ENCODE assay signal across 8 mouse cellular contexts in the genomic region with DNA sequence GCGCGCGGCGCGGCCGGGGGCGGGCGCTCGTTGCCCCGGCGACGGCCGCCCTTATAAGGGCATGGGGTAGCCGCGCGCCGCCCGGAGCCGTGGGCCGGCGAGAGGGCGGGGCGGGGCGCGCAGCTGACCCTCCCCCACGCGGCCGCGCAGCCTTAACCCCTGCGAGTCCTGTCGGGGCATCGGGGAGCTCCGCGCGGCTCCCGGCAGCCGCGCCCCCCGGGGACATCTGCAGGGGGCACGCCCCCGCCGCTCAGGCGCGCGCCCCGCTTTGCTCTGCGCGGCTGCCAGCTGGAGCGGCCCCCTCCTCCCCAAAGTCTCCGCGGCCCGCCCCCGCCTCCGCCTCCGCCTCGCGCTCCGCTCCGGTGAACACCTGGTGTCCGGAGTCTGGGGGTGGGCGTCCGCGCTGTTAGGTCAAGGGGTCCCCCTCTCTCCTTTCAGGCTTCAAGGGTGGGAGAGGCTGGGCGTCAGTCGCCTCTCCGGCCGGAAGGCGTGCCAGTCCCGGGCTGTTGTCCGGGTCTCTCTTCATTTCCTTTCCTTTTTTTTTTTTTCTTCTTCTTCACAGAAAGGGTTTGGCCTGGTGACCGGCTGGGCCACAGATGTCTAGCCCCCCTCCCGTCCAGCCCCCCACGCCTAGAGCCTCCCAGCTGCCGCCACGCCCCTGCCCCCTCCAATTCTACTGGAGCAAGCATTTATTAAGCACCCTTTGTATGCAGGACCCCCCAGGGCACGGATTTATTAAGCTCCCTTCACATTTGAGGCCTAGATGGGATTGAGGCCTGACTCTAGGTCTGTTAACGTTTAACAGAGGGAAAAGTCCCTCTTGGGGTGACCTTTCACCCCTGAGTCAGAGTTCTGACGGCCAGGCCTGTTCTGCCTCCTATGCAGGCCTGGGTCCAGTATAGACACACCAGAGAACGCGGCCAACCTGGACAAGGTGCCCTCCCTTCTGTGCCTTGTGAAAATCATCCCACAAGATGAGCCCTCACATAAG. TPM values are rescaled to one million over a fixed set of nuclear protein-coding genes. Genes with fewer than 3 reads are reported as not detected.
A peak's percentile ranks its signal among the peaks of the same experiment; 100 is the strongest.
DNase-seq lines count a peak whose midpoint lies in the region; ATAC-seq and TF ChIP-seq lines count a peak whose summit lies in the region.

No protein-coding gene starts in this region.

- H3K79me2 ChIP-seq in C2C12 (ENCODE audit: control insufficient read depth, insufficient read depth): peaks cover 39% of the 10 kb centered on the region

- peak overlapping the region; percentile 100 for H3K4me2 ChIP-seq in heart, postnatal 0 days (ENCODE audit: low read depth, low read length)
- peak overlapping the region; percentile 98 for H3K4me2 ChIP-seq in lung, embryonic 14.5 days

- peak overlapping the region; percentile 67 for H3ac ChIP-seq in C2C12 (ENCODE audit: control insufficient read depth, insufficient read length, low read depth)

- peak overlapping the region; percentile 80 for H3K9ac ChIP-seq in heart, postnatal 0 days (replicated peaks; ENCODE audit: low read depth, low read length)
- peak overlapping the region; percentile 84 for H3K9ac ChIP-seq in lung, embryonic 14.5 days

- DNase-seq in adrenal gland, postnatal 4 days (ENCODE audit: low spot score in 2 of 2): peak; percentile 68 to 78
- DNase-seq in heart, postnatal 0 days (ENCODE audit: low spot score): peak; percentile 80
- DNase-seq in kidney, postnatal 36 days: peak; percentile 92 to 94
- peak; percentile 95 for DNase-seq in lung, embryonic 14.5 days
- DNase-seq in thymus, adult 18-20 months: peak; percentile 57 to 65

- H3K9me3 ChIP-seq in heart, postnatal 0 days (replicated peaks; ENCODE audit: control insufficient read depth, low read length): no peaks in the 10 kb centered on the region
- no peaks in the 10 kb centered on the region for H3K9me3 ChIP-seq in lung, embryonic 14.5 days (ENCODE audit: low read depth, low read length)

- WGBS in heart, postnatal 0 days: 6% methylated on average over 43 of the region's 80 CpGs
- WGBS in lung, embryonic 14.5 days: 2% methylated on average over 66 of the region's 80 CpGs

- no peak for TF ChIP-seq POLR2A in embryonic fibroblast, embryonic 13.5 days (IDR thresholded peaks at IDR 0.05; ENCODE audit: low read depth, low read length)

- peak; percentile 91 for ATAC-seq in heart, postnatal 0 days (ENCODE audit: insufficient read depth, low read depth)
- ATAC-seq in lung, embryonic 14.5 days (ENCODE audit: insufficient read depth): peak; percentile 92
- ATAC-seq in neutrophil, adult 5-6 weeks (ENCODE audit: extremely low read depth, insufficient number of reproducible peaks, low FRiP score, poor library complexity, severe bottlenecking): peak; percentile 66

- peak overlapping the region; percentile 80 for H3K27ac ChIP-seq in embryonic fibroblast, embryonic 13.5 days (ENCODE audit: insufficient read depth, low read length)
- H3K27ac ChIP-seq in heart, postnatal 0 days (ENCODE audit: low read depth): peak overlapping the region; percentile 90
- H3K27ac ChIP-seq in lung, embryonic 14.5 days (ENCODE audit: low read depth): peak overlapping the region; percentile 91

- H3K27me3 ChIP-seq in C2C12 (ENCODE audit: control insufficient read depth, insufficient read depth, insufficient read length): no peaks in the 10 kb centered on the region
- H3K27me3 ChIP-seq in heart, postnatal 0 days (ENCODE audit: control insufficient read depth, insufficient read depth, low read length): no peaks in the 10 kb centered on the region
- H3K27me3 ChIP-seq in lung, embryonic 14.5 days (ENCODE audit: insufficient read depth, low read length): no peaks in the 10 kb centered on the region

- TF ChIP-seq CTCF in C2C12 (IDR thresholded peaks at IDR 0.05; ENCODE audit: control insufficient read depth, insufficient read depth, insufficient read length): no peak
- no peak for TF ChIP-seq CTCF in embryonic fibroblast, embryonic 13.5 days (IDR thresholded peaks at IDR 0.05; ENCODE audit: borderline replicate concordance, insufficient read depth, low read length)
- no peak for TF ChIP-seq CTCF in heart, postnatal 0 days (IDR thresholded peaks at IDR 0.05; ENCODE audit: low read depth)
- no peak for TF ChIP-seq CTCF in lung, embryonic 14.5 days (IDR thresholded peaks at IDR 0.05; ENCODE audit: low read depth)

- peaks cover 5% of the 10 kb centered on the region for H3K4me1 ChIP-seq in embryonic fibroblast, embryonic 13.5 days (ENCODE audit: control insufficient read depth, insufficient read depth, low read length)
- peaks cover 15% of the 10 kb centered on the region for H3K4me1 ChIP-seq in heart, postnatal 0 days (ENCODE audit: control insufficient read depth, insufficient read depth)
- H3K4me1 ChIP-seq in lung, embryonic 14.5 days (ENCODE audit: insufficient read depth): peaks cover 18% of the 10 kb centered on the region

- H3K4me3 ChIP-seq in C2C12 (ENCODE audit: insufficient read depth, poor library complexity, severe bottlenecking): peak overlapping the region; percentile 82
- peak overlapping the region; percentile 40 for H3K4me3 ChIP-seq in embryonic fibroblast, embryonic 13.5 days (ENCODE audit: insufficient read depth, low read length)
- peak overlapping the region; percentile 93 for H3K4me3 ChIP-seq in heart, postnatal 0 days (ENCODE audit: low read depth, low read length)
- peak overlapping the region; percentile 90 for H3K4me3 ChIP-seq in lung, embryonic 14.5 days (ENCODE audit: low read depth, low read length)

- no peak; the same call in 1 of the 2 replicates for TF ChIP-seq EP300 in heart, postnatal 0 days (IDR thresholded peaks at IDR 0.05; ENCODE audit: low read depth)

- peaks cover 17% of the 10 kb centered on the region for H3K79me3 ChIP-seq in C2C12 (ENCODE audit: low read depth)

- H3K36me3 ChIP-seq in C2C12 (ENCODE audit: control insufficient read depth, insufficient read depth): peaks cover 12% of the 10 kb centered on the region
- peaks cover 9% of the 10 kb centered on the region; the same call in 1 of the 2 replicates for H3K36me3 ChIP-seq in heart, postnatal 0 days (replicated peaks; ENCODE audit: control insufficient read depth, insufficient read depth, low read length)
- H3K36me3 ChIP-seq in lung, embryonic 14.5 days (ENCODE audit: insufficient read depth): peaks cover 15% of the 10 kb centered on the region

TF ChIP-seq in C2C12, 6 proteins besides CTCF, POLR2A, EP300 and RAD21:
- TF ChIP-seq MAX (IDR thresholded peaks at IDR 0.05) (peak; percentile 24), USF1 (IDR thresholded peaks at IDR 0.05; ENCODE audit: low read depth) (no peak), MYOD1 (IDR thresholded peaks at IDR 0.05; ENCODE audit: control insufficient read depth, insufficient read length, low read depth) (no peak), FOSL1 (IDR thresholded peaks at IDR 0.05; ENCODE audit: insufficient read depth, low read length, poor library complexity, severe bottlenecking) (no peak)
TF ChIP-seq in C2C12: peak in this region for 1.

RNA-seq across cellular contexts. Expression of a gene that starts 0.5 kb away (rescaled TPM):
- polyA plus RNA-seq in C2C12 (2012; fragmentation: generic; extraction: Trizol): 73.0 TPM
- total RNA-seq in adrenal gland, postnatal 4 days (2021): 10 to 100 TPM; 67.6 to 70.6 TPM
- 40.8 and 48.9 TPM in 2 replicates for polyA plus RNA-seq in embryonic fibroblast, embryonic 13.5 days (2011; ENCODE audit: insufficient read length, low read depth, missing spikeins)
- total RNA-seq in heart, postnatal 0 days (2014; rRNA removed; ENCODE audit: low replicate concordance): 162 and 174 TPM in 2 replicates
- 38.3 and 40.5 TPM in 2 replicates for polyA plus RNA-seq in heart, postnatal 0 days (2015; fragmentation: Nextera tagmentation; extraction: Ambion mirVana)
- 94.7 and 102 TPM in 2 replicates for polyA plus RNA-seq in lung, embryonic 14.5 days (2014; fragmentation: Nextera tagmentation; extraction: Ambion mirVana)
- total RNA-seq in neutrophil, adult 5-6 weeks (2017): 8.6 and 9.2 TPM in 2 replicates

RNA-seq across cellular contexts. Expression of a gene that starts 11.2 kb away (rescaled TPM):
- 11.2 TPM for polyA plus RNA-seq in C2C12 (2012; fragmentation: generic; extraction: Trizol)
- 10 to 100 TPM; 12.0 to 13.6 TPM for total RNA-seq in adrenal gland, postnatal 4 days (2021)
- polyA plus RNA-seq in embryonic fibroblast, embryonic 13.5 days (2011; ENCODE audit: insufficient read length, low read depth, missing spikeins): 2.3 and 3.2 TPM in 2 replicates
- 10.2 and 10.6 TPM in 2 replicates for total RNA-seq in heart, postnatal 0 days (2014; rRNA removed; ENCODE audit: low replicate concordance)
- polyA plus RNA-seq in heart, postnatal 0 days (2015; fragmentation: Nextera tagmentation; extraction: Ambion mirVana): 5.7 and 5.9 TPM in 2 replicates
- polyA plus RNA-seq in lung, embryonic 14.5 days (2014; fragmentation: Nextera tagmentation; extraction: Ambion mirVana): 4.0 and 5.0 TPM in 2 replicates
- total RNA-seq in neutrophil, adult 5-6 weeks (2017): 31.3 and 46.7 TPM in 2 replicates

RNA-seq across cellular contexts. Expression of a gene that starts 13.3 kb away (rescaled TPM):
- 0.04 TPM for polyA plus RNA-seq in C2C12 (2012; fragmentation: generic; extraction: Trizol)
- 10 to 100 TPM; 21.6 to 21.8 TPM for total RNA-seq in adrenal gland, postnatal 4 days (2021)
- not detected in 2 replicates for polyA plus RNA-seq in embryonic fibroblast, embryonic 13.5 days (2011; ENCODE audit: insufficient read length, low read depth, missing spikeins)
- 23.9 and 47.3 TPM in 2 replicates for total RNA-seq in heart, postnatal 0 days (2014; rRNA removed; ENCODE audit: low replicate concordance)
- 21.6 and 22.1 TPM in 2 replicates for polyA plus RNA-seq in heart, postnatal 0 days (2015; fragmentation: Nextera tagmentation; extraction: Ambion mirVana)
- polyA plus RNA-seq in lung, embryonic 14.5 days (2014; fragmentation: Nextera tagmentation; extraction: Ambion mirVana): 20.5 and 20.6 TPM in 2 replicates
- total RNA-seq in neutrophil, adult 5-6 weeks (2017): not detected in 2 replicates

RNA-seq across cellular contexts. Expression of a gene that starts 14.4 kb away (rescaled TPM):
- 118 TPM for polyA plus RNA-seq in C2C12 (2012; fragmentation: generic; extraction: Trizol)
- 100 to 1,000 TPM; 108 to 109 TPM for total RNA-seq in adrenal gland, postnatal 4 days (2021)
- polyA plus RNA-seq in embryonic fibroblast, embryonic 13.5 days (2011; ENCODE audit: insufficient read length, low read depth, missing spikeins): 84.5 and 91.6 TPM in 2 replicates
- total RNA-seq in heart, postnatal 0 days (2014; rRNA removed; ENCODE audit: low replicate concordance): 99.2 and 155 TPM in 2 replicates
- 60.2 and 62.5 TPM in 2 replicates for polyA plus RNA-seq in heart, postnatal 0 days (2015; fragmentation: Nextera tagmentation; extraction: Ambion mirVana)
- polyA plus RNA-seq in lung, embryonic 14.5 days (2014; fragmentation: Nextera tagmentation; extraction: Ambion mirVana): 108 and 114 TPM in 2 replicates
- total RNA-seq in neutrophil, adult 5-6 weeks (2017): 57.7 and 63.6 TPM in 2 replicates

RNA-seq across cellular contexts. Expression of a gene that starts 15.6 kb away (rescaled TPM):
- 105 TPM for polyA plus RNA-seq in C2C12 (2012; fragmentation: generic; extraction: Trizol)
- total RNA-seq in adrenal gland, postnatal 4 days (2021): 100 to 1,000 TPM; 210 to 221 TPM
- polyA plus RNA-seq in embryonic fibroblast, embryonic 13.5 days (2011; ENCODE audit: insufficient read length, low read depth, missing spikeins): 94.8 and 97.6 TPM in 2 replicates
- 91.3 and 127 TPM in 2 replicates for total RNA-seq in heart, postnatal 0 days (2014; rRNA removed; ENCODE audit: low replicate concordance)
- polyA plus RNA-seq in heart, postnatal 0 days (2015; fragmentation: Nextera tagmentation; extraction: Ambion mirVana): 94.8 and 107 TPM in 2 replicates
- 83.2 and 85.6 TPM in 2 replicates for polyA plus RNA-seq in lung, embryonic 14.5 days (2014; fragmentation: Nextera tagmentation; extraction: Ambion mirVana)
- 160 and 172 TPM in 2 replicates for total RNA-seq in neutrophil, adult 5-6 weeks (2017)

Comparison
In these comparisons a context has a peak if more than half of its experiments do, and no peak if none do; other contexts are left out.
1. Peak in every context shown above with its lines: DNase-seq, ATAC-seq, H3K4me3 ChIP-seq and H3K27ac ChIP-seq.
2. H3K4me3 ChIP-seq: peak in every context shown above with its lines; median percentile 93 in heart, postnatal 0 days; 90 in lung, embryonic 14.5 days; 82 in C2C12; 40 in embryonic fibroblast, embryonic 13.5 days.
3. RNA of a gene that starts 13.3 kb away (polyA plus RNA-seq): 21.6 to 22.1 TPM in heart, postnatal 0 days and 20.5 to 20.6 TPM in lung, embryonic 14.5 days; 0.04 TPM in C2C12 (single experiment) and not detected in embryonic fibroblast, embryonic 13.5 days; every median in the first group is over 10 times any median in the second.